Mouse (Mus musculus) heart, embryonic 11.5 days (tissue): Measurements from ENCODE around the gene Mkln1. TPM values are rescaled to one million over a fixed set of nuclear protein-coding genes. Genes with fewer than 3 reads are reported as not detected.

Experiments used
- ATAC-seq: fragments of 200-750 bp; cut with Nextera tagmentation; replicated peaks from 2 replicates; pipeline ENCODE4 v1.8.0; 2017; ENCODE audit warnings: moderate library complexity; ENCODE audit not compliant: insufficient number of reproducible peaks, low FRiP score, low TSS enrichment
- H3K27ac ChIP-seq: fragments of 300-500 bp; sonication (generic); 2 replicates; pipeline ENCODE4 v1.5.1; 2014; ENCODE audit warnings: mild to moderate bottlenecking, low read depth, low read length
- H3K27me3 ChIP-seq: fragments of 300-500 bp; sonication (generic); 2 replicates; pipeline ENCODE4 v1.6.1; 2014; ENCODE audit warnings: mild to moderate bottlenecking, low read length, mixed read lengths; ENCODE audit not compliant: control insufficient read depth, insufficient read depth
- H3K36me3 ChIP-seq: fragments of 300-500 bp; sonication (generic); 2 replicates; pipeline ENCODE4 v1.6.1; 2014; ENCODE audit warnings: mild to moderate bottlenecking, low read length, moderate library complexity, mixed read lengths; ENCODE audit not compliant: control insufficient read depth, insufficient read depth
- H3K4me1 ChIP-seq: fragments of 300-500 bp; sonication (generic); 2 replicates; pipeline ENCODE4 v1.6.1; 2014; ENCODE audit warnings: low read length; ENCODE audit not compliant: control insufficient read depth, insufficient read depth
- H3K4me2 ChIP-seq: fragments of 300-500 bp; sonication (generic); 2 replicates; pipeline ENCODE4 v1.6.1; 2014; ENCODE audit warnings: mild to moderate bottlenecking, moderate library complexity
- H3K4me3 ChIP-seq: fragments of 300-500 bp; sonication (generic); 2 replicates; pipeline ENCODE4 v1.5.1; 2014; ENCODE audit warnings: low read depth, low read length
- H3K9ac ChIP-seq: fragments of 300-500 bp; sonication (generic); 2 replicates; pipeline ENCODE4 v1.6.1; 2014; ENCODE audit warnings: mild to moderate bottlenecking, low read depth, low read length, moderate library complexity
- H3K9me3 ChIP-seq: fragments of 300-500 bp; sonication (generic); replicated peaks from 2 replicates; pipeline ENCODE4 v1.6.1; 2016; ENCODE audit warnings: low read length; ENCODE audit not compliant: control insufficient read depth
- WGBS: fragments of 180-500 bp; shearing (Covaris S2); extraction: QIAGEN DNeasy Blood & Tissue Kit; methylation state at CpG from one replicate; pipeline ENCODE4 v1.1.7; 2014; ENCODE audit not compliant: insufficient replicate concordance; 5-methylcytosine and 5-hydroxymethylcytosine counted together
- polyA plus RNA-seq: library from polyadenylated mRNA; unstranded; fragments of >200 nt; fragmentation: Nextera tagmentation; extraction: Ambion mirVana; gene quantifications from 2 replicates; pipeline ENCODE4 v1.2.1, GENCODE M21; 2014

The Mkln1 gene
- polyA plus RNA-seq, 1 experiment from 2014 or later = 220 TPM

- no peak overlapping the region for H3K4me3 ChIP-seq
- H3K27ac ChIP-seq = no peak overlapping the region
- no peaks in the 10 kb centered on the region for H3K4me1 ChIP-seq
- WGBS = 76% methylated on average over 4 of the region's 4 CpGs
- no peak overlapping the region for H3K9ac ChIP-seq
- H3K9me3 ChIP-seq = no peaks in the 10 kb centered on the region
- no peaks in the 10 kb centered on the region for H3K27me3 ChIP-seq
- no peak for ATAC-seq
- no peak overlapping the region for H3K4me2 ChIP-seq
- 0 out of 2 replicates have a peak, but pooled peaks cover 4% of the 10 kb centered on the region for H3K36me3 ChIP-seq
Measured at GRCm38 (mm10) chr6:31478221-31478620, 79.7 kb downstream of the Mkln1 start.

GRCm38 (mm10) chr6:31480008-31480407, 81.5 kb downstream of the Mkln1 start:
- no peaks in the 10 kb centered on the region for H3K9me3 ChIP-seq
- H3K27ac ChIP-seq = no peak overlapping the region
- H3K36me3 ChIP-seq = no peaks in the 10 kb centered on the region
- no peak overlapping the region for H3K4me2 ChIP-seq
- H3K4me1 ChIP-seq = no peaks in the 10 kb centered on the region
- WGBS = 84% methylated on average over 4 of the region's 4 CpGs
- no peak overlapping the region for H3K4me3 ChIP-seq
- no peak overlapping the region for H3K9ac ChIP-seq
- no peak for ATAC-seq
- H3K27me3 ChIP-seq = no peaks in the 10 kb centered on the region

GRCm38 (mm10) chr6:31486601-31487000, 88.1 kb downstream of the Mkln1 start:
- Histone ChIP-seq H3K27ac (no peak overlapping the region), H3K36me3 (peaks cover 4% of the 10 kb centered on the region), H3K4me1 (no peaks in the 10 kb centered on the region), H3K9ac (no peak overlapping the region), H3K4me3 (no peak overlapping the region), H3K4me2 (no peak overlapping the region), H3K27me3 (no peaks in the 10 kb centered on the region), H3K9me3 (no peaks in the 10 kb centered on the region)
- whole genome bisulfite sequencing = 100% methylated on average over 2 of the region's 2 CpGs
- ATAC-seq = no peak

GRCm38 (mm10) chr6:31489950-31490349, 91.4 kb downstream of the Mkln1 start:
- H3K9ac ChIP-seq = no peak overlapping the region
- no peaks in the 10 kb centered on the region for H3K27me3 ChIP-seq
- ATAC-seq = no peak
- H3K9me3 ChIP-seq = no peaks in the 10 kb centered on the region
- no peak overlapping the region for H3K27ac ChIP-seq
- no peak overlapping the region for H3K4me3 ChIP-seq
- 94% methylated on average over 7 of the region's 7 CpGs for WGBS
- no peaks in the 10 kb centered on the region for H3K4me1 ChIP-seq
- peaks cover 7% of the 10 kb centered on the region for H3K36me3 ChIP-seq
- H3K4me2 ChIP-seq = no peak overlapping the region

GRCm38 (mm10) chr6:31495122-31495731, 96.7 kb downstream of the Mkln1 start:
- WGBS = 84% methylated on average over 2 of the region's 2 CpGs
- H3K36me3 ChIP-seq = peaks cover 12% of the 10 kb centered on the region; the same call in 1 of the 2 replicates

GRCm38 (mm10) chr6:31496227-31496626, 97.7 kb downstream of the Mkln1 start:
- no peak overlapping the region for H3K4me3 ChIP-seq
- no peak overlapping the region for H3K27ac ChIP-seq
- H3K4me2 ChIP-seq = no peak overlapping the region
- 95% methylated on average over 2 of the region's 2 CpGs for WGBS
- H3K36me3 ChIP-seq = peaks cover 12% of the 10 kb centered on the region; the same call in 1 of the 2 replicates
- H3K27me3 ChIP-seq = no peaks in the 10 kb centered on the region
- no peak overlapping the region for H3K9ac ChIP-seq
- H3K9me3 ChIP-seq = no peaks in the 10 kb centered on the region
- no peak for ATAC-seq
- no peaks in the 10 kb centered on the region for H3K4me1 ChIP-seq

More at GRCm38 (mm10) chr6:31495122-31495731, 96.7 kb downstream of the Mkln1 start:
- H3K27me3 ChIP-seq = no peaks in the 10 kb centered on the region
- H3K4me2 ChIP-seq = no peak overlapping the region
- no peak for ATAC-seq
- H3K4me1 ChIP-seq = no peaks in the 10 kb centered on the region
- no peaks in the 10 kb centered on the region for H3K9me3 ChIP-seq
- H3K9ac ChIP-seq = no peak overlapping the region
- no peak overlapping the region for H3K27ac ChIP-seq
- no peak overlapping the region for H3K4me3 ChIP-seq

- no peak overlapping the region for H3K27ac ChIP-seq
- no peak overlapping the region for H3K9ac ChIP-seq
- no peak overlapping the region for H3K4me2 ChIP-seq
- H3K4me1 ChIP-seq = no peaks in the 10 kb centered on the region
- H3K36me3 ChIP-seq = peaks cover 20% of the 10 kb centered on the region
- 86% methylated on average over 10 of the region's 10 CpGs for WGBS
- H3K9me3 ChIP-seq = no peaks in the 10 kb centered on the region
- no peak for ATAC-seq
- H3K4me3 ChIP-seq = no peak overlapping the region
- no peaks in the 10 kb centered on the region for H3K27me3 ChIP-seq
Measured at GRCm38 (mm10) chr6:31499836-31500235, 101.3 kb downstream of the Mkln1 start.

- no peak overlapping the region for H3K4me3 ChIP-seq
- no peaks in the 10 kb centered on the region for H3K4me1 ChIP-seq
- H3K9ac ChIP-seq = no peak overlapping the region
- H3K36me3 ChIP-seq = peaks cover 20% of the 10 kb centered on the region
- H3K4me2 ChIP-seq = no peak overlapping the region
- ATAC-seq = no peak
- 95% methylated on average over 2 of the region's 2 CpGs for WGBS
- H3K9me3 ChIP-seq = no peaks in the 10 kb centered on the region
- no peak overlapping the region for H3K27ac ChIP-seq
- H3K27me3 ChIP-seq = no peaks in the 10 kb centered on the region
Measured at GRCm38 (mm10) chr6:31500260-31500659, 101.7 kb downstream of the Mkln1 start.

- no peak overlapping the region for H3K4me2 ChIP-seq
- H3K4me1 ChIP-seq = no peaks in the 10 kb centered on the region
- ATAC-seq = no peak
- H3K27ac ChIP-seq = no peak overlapping the region
- H3K36me3 ChIP-seq = peaks cover 20% of the 10 kb centered on the region
- H3K9me3 ChIP-seq = no peaks in the 10 kb centered on the region
- H3K4me3 ChIP-seq = no peak overlapping the region
- H3K9ac ChIP-seq = no peak overlapping the region
- H3K27me3 ChIP-seq = no peaks in the 10 kb centered on the region
Measured at GRCm38 (mm10) chr6:31500691-31501090, 102.2 kb downstream of the Mkln1 start.
